Mouse (Mus musculus): ENCODE measurements around the gene Ptpn1. TPM values are rescaled to one million over a fixed set of nuclear protein-coding genes. Genes with fewer than 3 reads are reported as not detected.

The Ptpn1 gene
- polyA plus RNA-seq, 1 experiment from 2014 or later = 87.3 TPM

DNA sequence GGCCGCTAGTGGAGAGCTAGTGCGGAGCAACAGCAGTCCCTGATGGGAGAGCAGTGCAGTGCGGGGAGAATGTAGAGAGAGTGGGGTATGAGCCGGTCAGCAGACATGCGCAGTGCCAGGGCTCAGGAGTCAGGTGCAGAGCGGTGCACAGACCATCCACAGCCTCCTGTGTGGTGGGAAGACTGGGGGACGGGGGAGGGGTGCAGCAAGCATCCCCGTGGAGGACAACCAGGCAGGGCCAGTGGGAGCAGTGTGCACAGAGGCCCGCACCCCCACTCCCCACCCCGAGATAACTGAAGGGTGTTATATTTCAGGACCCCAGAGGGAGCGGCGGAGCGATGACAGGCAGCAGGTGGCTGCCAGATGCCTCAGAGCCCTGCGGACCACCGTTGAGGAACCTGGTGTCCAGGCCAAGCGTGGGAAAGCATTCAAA lies 31.9 kb upstream of the Ptpn1 start:
- no peak overlapping the region for H3K9ac ChIP-seq (replicated peaks; ENCODE audit: low read depth, low read length)
- no peak overlapping the region for H3K27ac ChIP-seq (ENCODE audit: low read length)
- peaks cover 7% of the 10 kb centered on the region; the same call in 1 of the 2 replicates for H3K27me3 ChIP-seq (replicated peaks; ENCODE audit: control insufficient read depth, insufficient read depth, low read length)
- H3K4me2 ChIP-seq (ENCODE audit: low read length) = no peak overlapping the region
- H3K4me3 ChIP-seq (replicated peaks; ENCODE audit: low read length) = no peak overlapping the region
- peaks cover 2% of the 10 kb centered on the region; the same call in 1 of the 2 replicates for H3K4me1 ChIP-seq (replicated peaks; ENCODE audit: control insufficient read depth, insufficient read depth, low read length)
- ATAC-seq = no peak
- WGBS = 43% methylated on average over 16 of the region's 16 CpGs
- no peaks in the 10 kb centered on the region for H3K36me3 ChIP-seq (ENCODE audit: control insufficient read depth, insufficient read depth)
- no peaks in the 10 kb centered on the region for H3K9me3 ChIP-seq (ENCODE audit: control insufficient read depth, low read length)

- H3K4me2 ChIP-seq (ENCODE audit: low read length) = no peak overlapping the region
- no peaks in the 10 kb centered on the region for H3K27me3 ChIP-seq (replicated peaks; ENCODE audit: control insufficient read depth, insufficient read depth, low read length)
- ATAC-seq = no peak
- no peak overlapping the region for H3K27ac ChIP-seq (ENCODE audit: low read length)
- no peaks in the 10 kb centered on the region for H3K36me3 ChIP-seq (ENCODE audit: control insufficient read depth, insufficient read depth)
- H3K9ac ChIP-seq (replicated peaks; ENCODE audit: low read depth, low read length) = no peak overlapping the region
- H3K4me3 ChIP-seq (replicated peaks; ENCODE audit: low read length) = no peak overlapping the region
- 66% methylated on average over 9 of the region's 9 CpGs for WGBS
- H3K4me1 ChIP-seq (replicated peaks; ENCODE audit: control insufficient read depth, insufficient read depth, low read length) = no peaks in the 10 kb centered on the region
- no peaks in the 10 kb centered on the region for H3K9me3 ChIP-seq (ENCODE audit: control insufficient read depth, low read length)
Measured at GRCm38 (mm10) chr2:167902116-167902703, 29.6 kb upstream of the Ptpn1 start.

- Histone ChIP-seq H3K4me2 (ENCODE audit: low read length) (no peak overlapping the region), H3K27me3 (replicated peaks; ENCODE audit: control insufficient read depth, insufficient read depth, low read length) (no peaks in the 10 kb centered on the region), H3K9ac (replicated peaks; ENCODE audit: low read depth, low read length) (no peak overlapping the region), H3K4me1 (replicated peaks; ENCODE audit: control insufficient read depth, insufficient read depth, low read length) (no peaks in the 10 kb centered on the region), H3K27ac (ENCODE audit: low read length) (no peak overlapping the region), H3K36me3 (ENCODE audit: control insufficient read depth, insufficient read depth) (no peaks in the 10 kb centered on the region), H3K9me3 (ENCODE audit: control insufficient read depth, low read length) (no peaks in the 10 kb centered on the region), H3K4me3 (replicated peaks; ENCODE audit: low read length) (no peak overlapping the region)
- no peak for ATAC-seq
- WGBS = 89% methylated on average over 11 of the region's 11 CpGs
Measured at GRCm38 (mm10) chr2:167903242-167903952, 28.5 kb upstream of the Ptpn1 start.

- Histone ChIP-seq H3K27ac (ENCODE audit: low read length) (no peak overlapping the region), H3K9me3 (ENCODE audit: control insufficient read depth, low read length) (no peaks in the 10 kb centered on the region), H3K4me2 (ENCODE audit: low read length) (no peak overlapping the region), H3K36me3 (ENCODE audit: control insufficient read depth, insufficient read depth) (no peaks in the 10 kb centered on the region), H3K4me3 (replicated peaks; ENCODE audit: low read length) (no peak overlapping the region), H3K4me1 (replicated peaks; ENCODE audit: control insufficient read depth, insufficient read depth, low read length) (no peaks in the 10 kb centered on the region), H3K9ac (replicated peaks; ENCODE audit: low read depth, low read length) (no peak overlapping the region), H3K27me3 (replicated peaks; ENCODE audit: control insufficient read depth, insufficient read depth, low read length) (no peaks in the 10 kb centered on the region)
- WGBS = 82% methylated on average over 12 of the region's 12 CpGs
- ATAC-seq = no peak
Measured at GRCm38 (mm10) chr2:167904621-167905367, 27.1 kb upstream of the Ptpn1 start.

DNA sequence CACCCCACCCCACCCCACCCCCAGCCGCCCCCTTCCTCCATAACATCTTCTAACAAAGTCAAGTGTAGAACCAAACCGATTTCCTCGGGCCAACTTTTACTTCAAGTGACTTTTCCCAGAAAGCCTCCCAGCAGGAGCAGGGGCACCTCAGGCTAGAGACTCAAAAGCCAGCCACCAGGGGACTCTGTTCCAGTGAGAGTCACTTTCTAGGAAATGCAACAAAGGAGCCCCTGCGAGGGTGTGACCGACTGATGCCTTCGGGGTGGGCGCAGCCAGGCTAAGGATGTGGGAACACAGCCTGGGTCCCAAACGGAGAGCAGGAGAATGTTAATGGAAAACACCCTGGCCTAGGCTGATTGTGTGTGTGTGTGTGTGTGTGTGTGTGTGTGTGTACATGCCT lies 26.3 kb upstream of the Ptpn1 start:
- H3K9me3 ChIP-seq (ENCODE audit: control insufficient read depth, low read length) = no peaks in the 10 kb centered on the region
- WGBS = 71% methylated on average over 8 of the region's 8 CpGs

GRCm38 (mm10) chr2:167906729-167907128 lies 25.1 kb upstream of the Ptpn1 start:
- Histone ChIP-seq H3K9me3 (ENCODE audit: control insufficient read depth, low read length) (no peaks in the 10 kb centered on the region), H3K9ac (replicated peaks; ENCODE audit: low read depth, low read length) (no peak overlapping the region), H3K4me1 (replicated peaks; ENCODE audit: control insufficient read depth, insufficient read depth, low read length) (no peaks in the 10 kb centered on the region), H3K4me2 (ENCODE audit: low read length) (no peak overlapping the region), H3K36me3 (ENCODE audit: control insufficient read depth, insufficient read depth) (no peaks in the 10 kb centered on the region), H3K4me3 (replicated peaks; ENCODE audit: low read length) (no peak overlapping the region), H3K27ac (ENCODE audit: low read length) (no peak overlapping the region), H3K27me3 (replicated peaks; ENCODE audit: control insufficient read depth, insufficient read depth, low read length) (no peaks in the 10 kb centered on the region)
- no peak for ATAC-seq

More for the DNA sequence above, 26.3 kb upstream of the Ptpn1 start:
- Histone ChIP-seq H3K36me3 (ENCODE audit: control insufficient read depth, insufficient read depth) (no peaks in the 10 kb centered on the region), H3K4me1 (replicated peaks; ENCODE audit: control insufficient read depth, insufficient read depth, low read length) (no peaks in the 10 kb centered on the region), H3K4me3 (replicated peaks; ENCODE audit: low read length) (no peak overlapping the region), H3K4me2 (ENCODE audit: low read length) (no peak overlapping the region), H3K27ac (ENCODE audit: low read length) (no peak overlapping the region), H3K9ac (replicated peaks; ENCODE audit: low read depth, low read length) (no peak overlapping the region), H3K27me3 (replicated peaks; ENCODE audit: control insufficient read depth, insufficient read depth, low read length) (no peaks in the 10 kb centered on the region)
- no peak for ATAC-seq

GRCm38 (mm10) chr2:167909531-167910177 lies 22.2 kb upstream of the Ptpn1 start:
- Histone ChIP-seq H3K36me3 (ENCODE audit: control insufficient read depth, insufficient read depth) (no peaks in the 10 kb centered on the region), H3K4me2 (ENCODE audit: low read length) (no peak overlapping the region), H3K27me3 (replicated peaks; ENCODE audit: control insufficient read depth, insufficient read depth, low read length) (no peaks in the 10 kb centered on the region), H3K27ac (ENCODE audit: low read length) (no peak overlapping the region), H3K9ac (replicated peaks; ENCODE audit: low read depth, low read length) (no peak overlapping the region), H3K4me1 (replicated peaks; ENCODE audit: control insufficient read depth, insufficient read depth, low read length) (no peaks in the 10 kb centered on the region), H3K4me3 (replicated peaks; ENCODE audit: low read length) (no peak overlapping the region), H3K9me3 (ENCODE audit: control insufficient read depth, low read length) (no peaks in the 10 kb centered on the region)
- 67% methylated on average over 11 of the region's 11 CpGs for WGBS
- ATAC-seq = no peak

DNA sequence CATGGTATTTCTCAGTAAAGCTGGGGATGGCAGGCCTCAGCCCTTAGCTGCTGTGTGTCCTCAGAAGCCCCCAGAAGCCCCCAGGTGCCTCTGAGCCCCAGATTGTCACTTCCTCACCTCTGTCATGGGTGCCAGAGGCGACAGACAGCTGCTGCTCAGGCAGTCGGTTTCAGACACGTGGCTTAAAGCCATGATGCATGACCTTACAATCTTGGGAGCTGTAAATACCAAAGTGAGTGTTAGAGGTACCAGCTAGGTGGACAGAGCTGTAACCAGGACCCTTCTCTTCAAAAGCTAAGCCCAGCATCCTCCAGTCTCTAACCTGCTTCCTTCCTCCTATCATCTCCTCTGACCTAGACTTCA lies 21.7 kb upstream of the Ptpn1 start:
- Histone ChIP-seq H3K4me3 (replicated peaks; ENCODE audit: low read length) (no peak overlapping the region), H3K36me3 (ENCODE audit: control insufficient read depth, insufficient read depth) (no peaks in the 10 kb centered on the region), H3K9ac (replicated peaks; ENCODE audit: low read depth, low read length) (no peak overlapping the region), H3K4me2 (ENCODE audit: low read length) (no peak overlapping the region), H3K9me3 (ENCODE audit: control insufficient read depth, low read length) (no peaks in the 10 kb centered on the region), H3K27me3 (replicated peaks; ENCODE audit: control insufficient read depth, insufficient read depth, low read length) (no peaks in the 10 kb centered on the region), H3K4me1 (replicated peaks; ENCODE audit: control insufficient read depth, insufficient read depth, low read length) (no peaks in the 10 kb centered on the region), H3K27ac (ENCODE audit: low read length) (no peak overlapping the region)
- no peak for ATAC-seq
- WGBS = 73% methylated on average over 3 of the region's 3 CpGs

DNA sequence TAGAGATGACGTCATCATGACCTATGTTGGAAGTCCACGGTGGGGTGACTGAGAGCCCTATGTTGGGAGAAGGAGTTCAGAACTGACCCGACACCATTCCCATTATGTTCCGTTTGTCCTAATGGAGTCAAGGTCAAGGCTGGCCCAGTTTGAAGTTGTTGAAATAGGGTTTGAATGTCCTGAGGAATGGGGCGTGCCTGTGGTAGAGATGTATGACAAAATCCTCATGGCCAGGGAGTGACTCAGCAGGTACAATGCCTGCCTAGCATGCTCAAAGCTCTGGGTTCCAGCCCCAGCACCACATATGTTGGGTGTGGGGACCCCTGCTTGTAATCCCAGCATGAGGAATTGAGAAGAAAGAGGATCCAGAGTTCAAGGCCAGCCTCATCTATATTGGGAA lies 20.3 kb upstream of the Ptpn1 start:
- Histone ChIP-seq H3K9ac (replicated peaks; ENCODE audit: low read depth, low read length) (no peak overlapping the region), H3K4me1 (replicated peaks; ENCODE audit: control insufficient read depth, insufficient read depth, low read length) (no peaks in the 10 kb centered on the region), H3K4me2 (ENCODE audit: low read length) (no peak overlapping the region), H3K4me3 (replicated peaks; ENCODE audit: low read length) (no peak overlapping the region), H3K36me3 (ENCODE audit: control insufficient read depth, insufficient read depth) (no peaks in the 10 kb centered on the region), H3K27me3 (replicated peaks; ENCODE audit: control insufficient read depth, insufficient read depth, low read length) (no peaks in the 10 kb centered on the region), H3K9me3 (ENCODE audit: control insufficient read depth, low read length) (no peaks in the 10 kb centered on the region), H3K27ac (ENCODE audit: low read length) (no peak overlapping the region)
- no peak for ATAC-seq
- 91% methylated on average over 5 of the region's 5 CpGs for WGBS

Measured in forebrain, embryonic 16.5 days (tissue).